Mouse (Mus musculus): Measurements from ENCODE around the gene Dock9.

- TF ChIP-seq CTCF (IDR thresholded peaks at IDR 0.05; ENCODE audit: insufficient read depth, low read depth, low read length) (no peak), POLR2A (IDR thresholded peaks at IDR 0.05; ENCODE audit: insufficient read depth, low read depth, low read length) (no peak)
Observed at GRCm38 (mm10) chr14:121697143-121697680, 100.4 kb downstream of the Dock9 start.

All from olfactory bulb, adult 2 months (tissue).